Mouse (Mus musculus) heart, adult 9 months (tissue): ENCODE measurements at regions not wholly inside any gene's neighbourhood (a gene's known extent, or its start where the extent isn't known, plus 50 kb on each side); places are given as distances from the start of the nearest gene placed in this dataset.

Source experiments
- DNase-seq, 2 experiments: peaks; one replicate each; pipeline ENCODE4 v3.0.0; 2022; ENCODE audit warnings: low spot score in 2 of 2

GRCm38 (mm10) chr6:127207308-127207707, 55.3 kb upstream of the Ccnd2 start:
- no peak for DNase-seq

- no peak for DNase-seq
These were observed 61.4 kb upstream of the Ccnd2 start for GRCm38 (mm10) chr6:127213355-127213754.

DNA sequence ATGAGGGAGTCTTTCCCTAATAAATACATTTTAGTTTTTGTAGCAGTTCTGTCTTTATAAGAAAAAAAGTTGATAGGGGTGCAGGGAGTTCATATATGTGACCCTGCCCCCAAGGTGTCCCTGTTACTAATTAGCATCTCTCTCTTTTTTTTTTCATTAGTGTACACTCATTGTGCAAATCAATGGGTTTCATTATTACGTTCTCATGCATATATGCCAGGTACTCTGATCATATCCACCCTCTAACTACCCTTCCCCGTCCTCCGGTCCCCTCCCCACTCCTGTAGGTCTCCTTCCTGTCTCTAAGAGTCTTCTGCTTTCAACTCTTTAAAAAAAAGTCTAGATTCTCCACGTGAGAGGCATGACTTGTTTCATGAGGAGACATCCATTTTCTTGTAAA, 63.9 kb upstream of the Ccnd2 start:
- DNase-seq: no peak

- DNase-seq: no peak
These were observed 66.8 kb upstream of the Ccnd2 start for GRCm38 (mm10) chr6:127218634-127219445.

- no peak for DNase-seq
These were observed 67.4 kb upstream of the Ccnd2 start for GRCm38 (mm10) chr6:127219446-127219802.

DNA sequence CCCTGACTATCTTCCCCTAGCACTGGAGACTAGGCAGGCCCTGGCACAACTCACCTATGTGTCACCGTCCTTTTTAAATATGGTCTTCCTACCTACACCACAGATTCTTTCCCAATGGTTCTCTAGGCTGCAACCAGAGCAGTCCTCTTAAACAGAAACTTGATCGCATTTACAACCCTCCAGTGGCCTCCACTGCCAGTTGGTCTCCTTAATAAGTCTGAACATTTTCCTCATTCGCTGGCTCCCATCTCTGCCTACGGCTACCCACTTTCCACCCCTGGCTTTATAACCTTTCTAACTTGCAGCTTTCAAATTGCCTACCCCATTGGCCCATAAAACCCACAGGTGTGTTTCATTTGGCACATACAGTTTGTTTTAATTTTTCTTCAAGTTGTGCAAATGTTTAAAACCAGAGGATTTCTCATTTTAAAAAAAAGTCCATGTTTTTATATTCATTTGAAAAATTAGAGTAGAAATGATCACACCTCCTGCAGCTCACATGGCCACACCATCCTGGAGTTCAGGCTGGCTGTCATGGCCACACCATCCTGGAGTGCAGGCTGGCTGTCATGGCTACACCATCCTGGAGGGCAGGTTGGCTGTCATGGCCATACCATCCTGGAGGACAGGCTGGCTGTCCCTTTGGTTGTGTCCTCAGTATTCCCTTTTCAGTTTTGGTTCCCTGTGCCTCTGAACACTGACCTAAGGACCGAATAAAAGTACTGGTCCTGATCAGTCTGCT, 74.4 kb upstream of the Ccnd2 start:
- no peak for DNase-seq

DNA sequence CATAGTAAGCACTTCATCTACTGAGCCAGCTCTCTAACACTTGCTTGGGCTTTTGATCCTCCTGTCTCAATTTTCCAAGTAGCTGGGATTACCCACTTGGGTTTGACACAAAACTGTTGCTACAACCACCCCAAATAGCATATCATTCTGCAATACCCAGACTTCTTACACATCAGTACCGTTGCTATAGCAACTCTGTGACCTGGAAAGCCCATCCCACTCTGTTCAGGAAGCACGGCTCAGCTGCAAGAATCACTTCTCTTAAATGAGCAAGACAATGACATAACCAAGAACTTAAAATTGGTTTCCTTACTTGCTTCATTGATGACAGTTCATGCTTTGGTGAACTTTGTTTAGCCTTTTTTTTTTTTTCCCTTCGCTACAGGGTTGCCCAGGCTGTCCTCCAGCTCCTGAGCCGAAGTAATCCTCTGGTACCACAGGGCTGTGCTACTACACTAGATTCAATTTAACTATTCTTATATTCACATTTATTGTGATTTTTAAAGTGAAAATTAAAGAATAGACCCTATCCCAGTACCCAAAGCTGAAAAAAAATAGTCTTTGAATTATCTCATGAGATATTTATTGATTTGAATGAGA, 84.6 kb upstream of the Ccnd2 start:
- peak; percentile 13 to 38 for DNase-seq

DNA sequence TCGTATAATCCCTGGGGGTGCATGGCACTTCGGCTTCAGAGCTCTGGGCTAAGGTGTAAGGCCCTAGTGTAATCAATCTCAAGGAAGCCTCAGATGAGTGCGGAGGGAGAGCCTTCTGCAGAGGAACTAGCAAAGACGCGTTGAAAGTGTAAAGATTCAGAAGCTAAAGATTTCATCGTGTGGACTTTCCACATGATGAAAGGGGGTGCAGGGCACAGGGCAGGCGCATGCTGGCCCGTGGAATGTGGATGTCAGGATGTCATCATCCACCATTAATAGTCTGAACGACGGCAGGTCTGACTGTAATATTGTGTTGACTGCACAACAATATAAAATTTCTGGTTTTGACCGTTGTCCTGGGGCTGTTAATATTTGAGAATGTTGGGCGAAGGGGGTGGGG, 85.2 kb upstream of the Ccnd2 start:
- DNase-seq: no peak

- DNase-seq: no peak
These were observed 87.8 kb upstream of the Ccnd2 start for GRCm38 (mm10) chr6:127239529-127240471.

DNA sequence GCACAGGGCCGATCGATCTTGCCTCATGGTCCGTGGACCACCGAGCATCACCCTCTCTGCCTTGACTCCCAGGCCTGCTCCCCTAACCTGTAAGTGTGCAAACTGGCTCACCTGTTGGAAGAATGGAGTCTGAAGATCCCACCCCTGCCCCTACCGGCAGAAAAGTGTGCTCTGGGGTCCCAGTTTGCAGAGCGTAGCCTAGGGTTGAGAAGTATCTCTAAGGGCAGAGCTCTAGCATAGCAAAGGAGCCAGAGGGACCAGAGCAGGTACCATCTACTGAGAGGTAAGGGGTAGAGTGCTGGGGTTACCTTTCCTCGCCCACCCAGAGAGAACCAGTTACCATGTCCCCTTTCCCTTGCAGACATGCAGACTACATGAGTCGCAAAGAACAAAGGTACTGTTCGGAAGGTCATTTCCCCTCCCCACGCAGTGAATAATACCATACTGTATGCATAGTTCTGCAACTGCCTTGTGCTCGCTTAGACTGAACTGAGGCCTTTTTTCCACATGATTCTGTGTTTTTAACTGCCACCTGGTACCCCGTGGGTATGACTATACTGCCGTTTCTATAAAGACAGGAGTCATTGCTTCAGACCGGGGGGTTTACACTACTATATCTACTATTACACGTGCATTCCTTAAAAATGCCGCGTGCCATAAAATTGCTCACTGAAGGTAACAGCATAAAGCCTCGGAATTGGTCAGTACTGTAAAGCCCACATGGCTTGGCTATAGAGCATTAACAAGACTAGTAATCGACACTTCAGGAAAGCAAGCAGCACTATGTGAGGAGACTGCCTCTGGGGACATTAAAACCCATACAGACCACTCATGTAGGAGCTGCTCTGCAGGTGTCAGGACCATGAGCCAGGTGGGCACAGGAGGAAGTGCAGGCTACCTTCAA, 88.7 kb upstream of the Ccnd2 start:
- no peak for DNase-seq

DNA sequence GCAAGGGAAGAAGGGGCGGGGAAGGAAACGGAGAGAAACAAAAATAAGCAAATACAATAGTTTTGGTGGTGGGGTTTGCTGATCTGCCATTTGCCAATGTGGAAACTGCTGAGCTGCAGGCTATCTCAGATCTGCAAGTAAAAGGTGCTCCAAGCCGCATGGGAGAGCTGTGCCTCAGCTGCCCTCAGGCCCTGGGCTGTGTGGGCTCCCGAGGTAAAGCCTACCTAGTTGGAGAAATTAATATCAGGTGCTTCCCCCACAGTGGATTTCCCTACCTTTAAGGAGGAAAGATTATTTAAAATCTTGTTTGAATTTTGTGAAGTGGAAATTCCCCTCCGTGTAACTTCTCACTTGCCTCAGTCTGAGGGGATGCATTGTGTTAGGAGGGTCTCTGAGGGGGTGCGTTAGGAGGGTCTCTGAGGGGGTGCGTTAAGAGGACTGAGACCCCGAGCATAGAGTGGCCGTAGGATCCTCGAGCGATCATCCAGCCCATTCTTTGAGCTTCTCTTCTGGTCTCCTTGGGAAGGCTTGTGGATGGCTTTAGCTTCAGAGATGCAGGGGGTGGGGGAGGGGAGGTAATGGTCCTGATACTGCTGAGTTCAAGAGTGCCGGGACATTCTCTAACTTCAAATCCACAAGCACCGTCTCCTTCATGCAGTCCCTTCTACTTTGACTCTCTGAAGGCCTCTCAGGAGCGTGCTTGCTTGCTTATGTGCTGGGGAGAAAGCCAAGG, 89.9 kb upstream of the Ccnd2 start:
- DNase-seq: no peak

- no peak for DNase-seq
These were observed 91.0 kb upstream of the Ccnd2 start for GRCm38 (mm10) chr6:127243032-127243431.

GRCm38 (mm10) chr6:127245814-127246440, 93.9 kb upstream of the Ccnd2 start:
- DNase-seq: peak; percentile 5 to 53

- no peak for DNase-seq
These were observed 94.7 kb upstream of the Ccnd2 start for GRCm38 (mm10) chr6:127246730-127247129.

DNA sequence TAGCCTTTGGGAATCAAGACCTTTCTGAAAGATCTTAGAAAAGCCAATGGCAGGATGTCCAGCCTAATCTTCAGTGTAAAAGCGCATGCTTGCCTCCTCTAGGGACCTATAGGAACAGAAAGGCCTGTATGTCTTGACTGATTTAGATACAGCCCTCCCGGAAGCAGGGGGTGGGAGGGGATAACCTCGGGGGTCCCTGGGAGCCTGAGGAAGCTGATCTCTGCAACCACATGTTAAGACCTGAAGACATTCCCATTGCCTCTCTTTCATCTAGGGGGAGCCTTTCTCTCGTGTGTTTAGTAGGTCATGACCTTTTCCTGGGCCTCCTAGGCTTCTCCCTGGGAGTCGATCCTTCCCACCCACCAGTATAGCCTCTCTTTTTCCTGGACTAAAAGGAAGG, 95.3 kb upstream of the Ccnd2 start:
- DNase-seq: no peak

DNA sequence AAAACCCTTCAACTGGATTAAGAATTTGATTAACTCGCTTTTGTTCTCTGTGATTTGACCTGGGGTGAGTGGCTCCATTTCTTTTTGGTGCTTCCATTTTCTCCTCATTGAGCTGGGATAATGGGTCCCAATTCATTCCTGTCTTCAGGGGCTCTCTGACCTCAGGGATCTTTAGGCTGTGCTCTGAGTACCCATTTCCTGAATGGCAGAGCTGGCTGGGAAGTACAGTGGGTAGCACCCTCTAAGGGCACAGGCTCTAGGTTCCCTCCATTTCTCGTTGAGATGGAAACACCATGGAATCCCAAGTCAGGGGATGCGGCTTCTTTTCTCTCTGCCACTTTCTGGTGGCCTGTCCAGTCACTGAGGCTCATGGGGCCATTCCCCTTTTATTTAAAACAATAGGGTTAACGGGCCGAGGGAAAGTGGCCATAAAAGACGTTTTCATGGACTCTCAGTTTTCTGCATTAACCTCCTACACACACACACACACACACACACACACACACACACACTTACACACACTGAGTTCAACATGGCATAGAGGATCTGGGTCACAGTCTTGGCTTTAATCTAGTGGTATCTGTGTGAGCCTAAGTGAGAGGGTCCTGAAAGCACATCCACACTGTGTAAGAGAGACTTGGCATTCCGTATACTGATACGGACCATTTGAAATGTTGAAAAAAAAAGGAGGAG, 98.3 kb upstream of the Ccnd2 start:
- DNase-seq: no peak

DNA sequence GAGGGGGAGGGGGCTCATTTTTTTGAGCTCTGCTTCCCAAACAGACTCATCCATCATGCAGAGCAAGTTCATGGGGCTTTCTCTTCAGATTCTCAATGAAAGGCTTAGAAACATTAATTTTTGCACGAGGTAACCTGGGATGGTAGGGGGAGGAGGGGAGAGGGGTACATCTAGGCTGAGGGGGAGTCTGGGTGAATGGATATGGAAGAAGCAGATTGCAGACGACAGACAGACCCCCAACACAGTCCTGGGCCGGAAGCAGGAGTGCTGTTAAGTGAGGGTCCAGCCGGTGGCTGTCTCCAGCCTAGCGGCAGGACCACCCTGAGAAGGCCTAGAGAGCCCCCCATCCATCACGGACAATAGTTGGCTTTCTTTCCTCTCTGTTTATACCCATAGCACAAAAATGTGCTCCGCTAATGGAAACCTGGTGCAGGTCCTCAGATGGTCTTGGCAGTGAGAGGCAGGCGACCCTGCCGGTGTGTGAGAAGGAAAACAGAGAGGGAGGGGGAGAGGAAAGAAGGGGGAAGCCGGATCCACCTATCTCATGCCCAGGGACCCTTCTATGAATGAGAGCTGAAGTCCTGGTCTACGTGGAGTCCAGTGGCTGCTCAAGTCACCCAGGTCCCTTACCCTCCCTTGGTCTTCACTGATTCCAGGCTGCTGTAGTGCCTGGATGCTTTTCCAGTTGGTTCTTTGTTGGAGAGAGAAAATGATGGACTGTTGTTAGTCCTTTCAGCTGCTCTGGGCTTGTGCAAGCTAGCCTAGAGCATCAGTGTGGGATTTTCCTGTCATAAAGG, 99.1 kb upstream of the Ccnd2 start:
- no peak for DNase-seq

DNA sequence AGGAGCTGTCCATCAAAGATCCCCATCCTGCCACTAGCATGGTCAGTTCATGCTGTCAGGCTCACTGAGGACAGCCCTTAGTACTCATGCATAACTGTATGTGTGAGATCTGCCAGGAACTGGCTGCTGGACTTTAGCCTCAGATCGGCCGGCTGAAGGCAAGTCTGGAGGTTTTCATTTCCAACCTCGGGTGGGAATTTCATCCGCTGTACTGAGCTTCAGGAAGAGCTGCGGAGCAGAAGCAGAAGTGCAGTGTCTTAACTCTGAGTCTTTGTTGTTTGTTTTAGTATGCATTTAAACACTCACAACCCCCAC, 99.6 kb upstream of the Ccnd2 start:
- no peak for DNase-seq
